Mouse (Mus musculus) ES-E14 (cell line): ENCODE data around the gene Tnni3.

Source experiments
- CHD2 ChIP-seq: IDR thresholded peaks from 2 replicates; pipeline ENCODE4 v1.6.1; 2014; ENCODE audit warnings: mild to moderate bottlenecking, low read depth, low read length, inconsistent platforms
- HCFC1 ChIP-seq: IDR thresholded peaks from 2 replicates; pipeline ENCODE4 v1.6.1; 2012; ENCODE audit warnings: low read length, inconsistent platforms, borderline replicate concordance; ENCODE audit not compliant: insufficient read depth
- MAFK ChIP-seq: IDR thresholded peaks from 2 replicates; pipeline ENCODE4 v1.6.1; 2014; ENCODE audit warnings: mild to moderate bottlenecking, low read depth, low read length, inconsistent platforms; ENCODE audit not compliant: insufficient read depth
- ZC3H11A ChIP-seq: IDR thresholded peaks from 2 replicates; pipeline ENCODE4 v1.6.1; 2012; ENCODE audit warnings: low read depth, mild to moderate bottlenecking, inconsistent platforms, low read length, borderline replicate concordance

GRCm38 (mm10) chr7:4556256-4557166, 32.5 kb upstream of the Tnni3 start:
- TF ChIP-seq HCFC1 = no peak
- TF ChIP-seq ZC3H11A = peak; percentile 94
- no peak for TF ChIP-seq MAFK
- TF ChIP-seq CHD2 = peak; percentile 20; the same call in 1 of the 2 replicates
